Mouse (Mus musculus) thymus, postnatal 0 days (tissue): ENCODE measurements around the gene S100pbp. TPM values are rescaled to one million over a fixed set of nuclear protein-coding genes. Genes with fewer than 3 reads are reported as not detected.

Source experiments
- DNase-seq: peaks from one replicate; pipeline ENCODE4 v3.0.0-alpha.2; 2015; ENCODE audit warnings: low spot score
- polyA plus RNA-seq: library from polyadenylated mRNA; unstranded; fragments of >200 nt; fragmentation: Nextera tagmentation; extraction: Ambion mirVana; gene quantifications from 2 replicates; pipeline ENCODE4 v1.2.1, GENCODE M21; 2015

S100pbp gene
- polyA plus RNA-seq, 1 experiment from 2014 or later, result 17.0 TPM

GRCm38 (mm10) chr4:129105356-129105755 lies 84.2 kb downstream of the S100pbp start, which contains the start of gene Tmem54:
TSS of gene Tmem54 (plus strand) at chr4:129105548.
- DNase-seq, result no peak

GRCm38 (mm10) chr4:129102133-129102829 lies 87.2 kb downstream of the S100pbp start:
- DNase-seq, result no peak

Other genes starting within 250 kb of the S100pbp start
- gene Azin2, start 227.3 kb downstream of the S100pbp start, polyA plus RNA-seq, result 7.1 and 9.2 TPM in 2 replicates
- 208 and 209 TPM in 2 replicates for gene Ak2, start 197.8 kb downstream of the S100pbp start, polyA plus RNA-seq
- gene Rnf19b, start 131.5 kb downstream of the S100pbp start, polyA plus RNA-seq, result 9.4 and 11.0 TPM in 2 replicates
- gene Tmem54, start 84.2 kb downstream of the S100pbp start, polyA plus RNA-seq, result 2.0 and 2.2 TPM in 2 replicates
- gene Hpca, start 67.7 kb downstream of the S100pbp start, polyA plus RNA-seq, result 0.29 and 0.31 TPM in 2 replicates
- gene Fndc5, start 52.7 kb downstream of the S100pbp start, polyA plus RNA-seq, result 0.47 and 0.60 TPM in 2 replicates
- 49.7 and 50.6 TPM in 2 replicates for gene Yars, start within 50 bp of the S100pbp start, polyA plus RNA-seq
- 3.3 and 3.6 TPM in 2 replicates for gene C77080, start 71.7 kb upstream of the S100pbp start, polyA plus RNA-seq
- gene Sync, start 97.9 kb upstream of the S100pbp start, polyA plus RNA-seq, result 0.31 and 0.35 TPM in 2 replicates
- 504 and 513 TPM in 2 replicates for gene Rbbp4, start 145.6 kb upstream of the S100pbp start, polyA plus RNA-seq
- gene Zbtb8os, start 146.0 kb upstream of the S100pbp start, polyA plus RNA-seq, result 87.7 and 96.2 TPM in 2 replicates
- 6.0 and 6.6 TPM in 2 replicates for gene Zbtb8a, start 188.4 kb upstream of the S100pbp start, polyA plus RNA-seq